ENCODE assay signal across 8 mouse cellular contexts in the genomic region with DNA sequence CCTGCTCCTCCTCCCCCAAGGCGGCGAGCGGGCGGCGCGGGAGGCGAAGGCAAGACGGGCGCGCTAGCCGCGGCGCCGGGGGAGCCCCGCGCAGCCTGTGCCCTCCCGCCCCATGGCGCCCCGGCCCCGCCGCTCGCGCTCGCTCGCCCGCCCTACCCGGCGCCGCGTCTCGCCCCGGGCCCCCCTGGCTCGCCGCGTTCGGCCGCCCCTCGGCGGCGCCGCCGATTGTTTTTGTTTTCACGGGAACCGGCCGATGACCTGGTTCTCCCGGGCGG. TPM values are rescaled to one million over a fixed set of nuclear protein-coding genes. Genes with fewer than 3 reads are reported as not detected.
A peak's percentile ranks its signal among the peaks of the same experiment; 100 is the strongest.
DNase-seq lines count a peak whose midpoint lies in the region; ATAC-seq and TF ChIP-seq lines count a peak whose summit lies in the region.

No protein-coding gene starts in this region.

- TF ChIP-seq POLR2A in ES-Bruce4 (IDR thresholded peaks at IDR 0.05; ENCODE audit: insufficient read depth, low read length): no peak

- peaks cover 40% of the 10 kb centered on the region for H3K4me1 ChIP-seq in heart, embryonic 13.5 days
- peaks cover 2% of the 10 kb centered on the region for H3K4me1 ChIP-seq in ES-Bruce4 (ENCODE audit: control insufficient read depth, insufficient read depth, low read length)
- peaks cover 22% of the 10 kb centered on the region for H3K4me1 ChIP-seq in forebrain, embryonic 14.5 days (ENCODE audit: control insufficient read depth, insufficient read depth, low read length)
- H3K4me1 ChIP-seq in liver, embryonic 15.5 days (replicated peaks): peaks cover 47% of the 10 kb centered on the region

- H3K36me3 ChIP-seq in heart, embryonic 13.5 days: no peaks in the 10 kb centered on the region
- no peaks in the 10 kb centered on the region for H3K36me3 ChIP-seq in ES-Bruce4 (ENCODE audit: control insufficient read depth, insufficient read depth, low read length, poor library complexity, severe bottlenecking)
- H3K36me3 ChIP-seq in forebrain, embryonic 14.5 days (ENCODE audit: control insufficient read depth, insufficient read depth, low read length): no peaks in the 10 kb centered on the region
- no peaks in the 10 kb centered on the region for H3K36me3 ChIP-seq in liver, embryonic 15.5 days (replicated peaks)

- peak overlapping the region; percentile 87 for H3K4me3 ChIP-seq in heart, embryonic 13.5 days
- peak overlapping the region; percentile 97 for H3K4me3 ChIP-seq in ES-Bruce4 (ENCODE audit: low read depth, low read length)
- H3K4me3 ChIP-seq in forebrain, embryonic 14.5 days (ENCODE audit: low read depth, low read length): peak overlapping the region; percentile 71
- H3K4me3 ChIP-seq in liver, embryonic 15.5 days (replicated peaks): peak overlapping the region; percentile 97

- H3K9ac ChIP-seq in heart, embryonic 13.5 days: peak overlapping the region; percentile 97
- H3K9ac ChIP-seq in ES-Bruce4 (ENCODE audit: low read depth, poor library complexity, severe bottlenecking): peak overlapping the region; percentile 91
- H3K9ac ChIP-seq in forebrain, embryonic 14.5 days (ENCODE audit: low read length): peak overlapping the region; percentile 92
- H3K9ac ChIP-seq in liver, embryonic 15.5 days: peak overlapping the region; percentile 98

- intact Hi-C loops in heart, postnatal 36 days (cut with DNase I): loop anchor here (1.0 to 5.0 kb wide), 4 partner anchors 169 to 467 kb away; partner anchors contain the start of genes Krcc1, Polr1a and Ptcd3

- WGBS in heart, embryonic 13.5 days: under 1% methylated on average over 38 of the region's 47 CpGs
- WGBS in forebrain, embryonic 14.5 days: 0% methylated on average over 22 of the region's 47 CpGs
- under 1% methylated on average over 47 of the region's 47 CpGs for WGBS in liver, embryonic 15.5 days (ENCODE audit: insufficient replicate concordance)

- H3K27me3 ChIP-seq in heart, embryonic 13.5 days (replicated peaks): no peaks in the 10 kb centered on the region
- H3K27me3 ChIP-seq in ES-Bruce4 (ENCODE audit: control insufficient read depth, insufficient read depth, low read length, poor library complexity, severe bottlenecking): no peaks in the 10 kb centered on the region
- H3K27me3 ChIP-seq in forebrain, embryonic 14.5 days (replicated peaks; ENCODE audit: control insufficient read depth, insufficient read depth, low read length): no peaks in the 10 kb centered on the region
- H3K27me3 ChIP-seq in liver, embryonic 15.5 days: no peaks in the 10 kb centered on the region

- no peak for DNase-seq in heart, postnatal 36 days
- no peak for DNase-seq in forebrain, embryonic 14.5 days (ENCODE audit: low spot score)
- no peak for DNase-seq in embryo, embryonic 9.5 days (ENCODE audit: extremely low spot score)
- DNase-seq in gastrocnemius, postnatal 4 days (ENCODE audit: low spot score in 2 of 2): no peak
- no peak for DNase-seq in Muller cell, postnatal 12 days (ENCODE audit: inconsistent ontology term)

- H3K27ac ChIP-seq in heart, embryonic 13.5 days (replicated peaks): peak overlapping the region; percentile 97
- 0 out of 2 replicates have a peak overlapping the region, but pooled peaks have one; percentile 12 for H3K27ac ChIP-seq in ES-Bruce4 (ENCODE audit: insufficient read depth, low read length)
- H3K27ac ChIP-seq in forebrain, embryonic 14.5 days (ENCODE audit: low read depth, low read length): peak overlapping the region; percentile 94
- peak overlapping the region; percentile 96 for H3K27ac ChIP-seq in liver, embryonic 15.5 days (replicated peaks)

- H3K9me3 ChIP-seq in heart, embryonic 13.5 days: no peaks in the 10 kb centered on the region
- H3K9me3 ChIP-seq in ES-Bruce4 (replicated peaks; ENCODE audit: control insufficient read depth, insufficient read depth, low read length, poor library complexity, severe bottlenecking): no peaks in the 10 kb centered on the region
- H3K9me3 ChIP-seq in forebrain, embryonic 14.5 days (replicated peaks; ENCODE audit: control insufficient read depth, low read length): no peaks in the 10 kb centered on the region
- H3K9me3 ChIP-seq in liver, embryonic 15.5 days (replicated peaks): no peaks in the 10 kb centered on the region

- H3K4me2 ChIP-seq in heart, embryonic 13.5 days: peak overlapping the region; percentile 75
- peak overlapping the region; percentile 72 for H3K4me2 ChIP-seq in forebrain, embryonic 14.5 days (ENCODE audit: low read length)
- H3K4me2 ChIP-seq in liver, embryonic 15.5 days: peak overlapping the region; percentile 87

- TF ChIP-seq EP300 in ES-Bruce4 (IDR thresholded peaks at IDR 0.05; ENCODE audit: insufficient read depth, low read depth, low read length): no peak

- no peak for ATAC-seq in heart, embryonic 13.5 days (ENCODE audit: extremely low read depth, insufficient number of reproducible peaks, low FRiP score, low TSS enrichment)
- peak; percentile 61; the same call in 1 of the 2 replicates for ATAC-seq in forebrain, embryonic 14.5 days
- peak; percentile 29 for ATAC-seq in liver, embryonic 15.5 days (ENCODE audit: insufficient read depth)

- TF ChIP-seq CTCF in ES-Bruce4 (IDR thresholded peaks at IDR 0.05; ENCODE audit: low read depth, low read length): no peak

RNA-seq across cellular contexts. Expression of gene Rmnd5a, which starts 0.3 kb away (rescaled TPM):
- polyA plus RNA-seq in heart, embryonic 13.5 days (2015; fragmentation: Nextera tagmentation; extraction: Ambion mirVana): 6.4 and 7.5 TPM in 2 replicates
- total RNA-seq in heart, postnatal 36 days (2021): 10 to 100 TPM; 74.7 to 79.6 TPM
- 80.3 and 86.1 TPM in 2 replicates for polyA plus RNA-seq in ES-Bruce4 (2011; ENCODE audit: insufficient read depth, insufficient read length, low read depth, missing spikeins)
- 4.5 and 5.8 TPM in 2 replicates for polyA plus RNA-seq in forebrain, embryonic 14.5 days (2014; fragmentation: Nextera tagmentation; extraction: Ambion mirVana)
- 6.9 and 9.4 TPM in 2 replicates for polyA plus RNA-seq in liver, embryonic 15.5 days (2015; fragmentation: Nextera tagmentation; extraction: Ambion mirVana)
- total RNA-seq in gastrocnemius, postnatal 4 days (2021): 10 to 100 TPM; 54.7 to 60.8 TPM

RNA-seq across cellular contexts. Expression of gene Rnf103, which starts 53.5 kb away (rescaled TPM):
- 10.8 and 13.4 TPM in 2 replicates for polyA plus RNA-seq in heart, embryonic 13.5 days (2015; fragmentation: Nextera tagmentation; extraction: Ambion mirVana)
- total RNA-seq in heart, postnatal 36 days (2021): 10 to 100 TPM; 26.1 to 27.0 TPM
- 9.5 and 9.7 TPM in 2 replicates for polyA plus RNA-seq in ES-Bruce4 (2011; ENCODE audit: insufficient read depth, insufficient read length, low read depth, missing spikeins)
- 22.8 and 26.0 TPM in 2 replicates for polyA plus RNA-seq in forebrain, embryonic 14.5 days (2014; fragmentation: Nextera tagmentation; extraction: Ambion mirVana)
- polyA plus RNA-seq in liver, embryonic 15.5 days (2015; fragmentation: Nextera tagmentation; extraction: Ambion mirVana): 7.9 and 9.0 TPM in 2 replicates
- total RNA-seq in gastrocnemius, postnatal 4 days (2021): 10 to 100 TPM; 26.4 to 28.3 TPM

Comparison
In these comparisons a context has a peak if more than half of its experiments do, and no peak if none do; other contexts are left out.
1. H3K27ac ChIP-seq: peak in every context shown above with its lines; median percentile 97 in heart, embryonic 13.5 days; 96 in liver, embryonic 15.5 days; 94 in forebrain, embryonic 14.5 days; 12 in ES-Bruce4.